Mouse (Mus musculus): ENCODE data around the gene Sorcs3.

DNA sequence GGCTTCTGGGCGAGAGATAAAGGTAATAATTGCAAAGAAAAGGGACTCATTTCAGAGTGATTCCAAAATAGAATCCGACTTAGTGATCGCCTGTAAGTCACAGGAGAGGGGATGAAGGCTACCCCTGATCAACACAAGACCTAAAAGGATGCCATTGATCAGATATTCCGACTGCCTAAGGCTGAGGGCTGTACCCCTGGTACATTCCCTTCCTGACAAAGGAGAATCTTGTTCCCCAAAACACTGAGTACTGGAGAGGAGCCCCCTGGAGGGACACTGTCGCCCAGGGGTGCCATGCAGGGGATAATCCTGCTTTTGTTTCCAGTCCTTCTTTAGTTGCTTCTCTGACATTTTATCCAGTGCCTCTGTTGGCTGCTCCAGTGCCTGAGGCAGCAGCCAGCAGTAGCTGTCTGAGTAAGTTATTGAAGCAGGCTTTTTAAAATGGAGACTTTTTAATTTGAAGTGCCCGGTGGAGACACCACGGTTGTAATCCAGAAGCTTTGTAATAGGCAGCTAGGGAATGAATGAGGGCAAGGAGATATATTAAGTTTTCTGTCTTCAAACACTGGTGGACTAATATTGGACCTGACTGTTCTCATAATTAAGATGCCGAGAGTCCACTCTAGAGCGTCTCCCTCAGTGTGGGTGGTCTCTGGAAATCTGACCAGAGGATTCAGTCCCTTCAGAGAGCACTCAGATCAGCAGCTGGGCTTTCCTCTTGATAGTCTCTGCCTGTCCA lies 342.5 kb downstream of the Sorcs3 start:
- TF ChIP-seq MYOG (IDR thresholded peaks at IDR 0.05; ENCODE audit: control insufficient read depth, extremely low read depth, insufficient read length) (no peak), CTCF (IDR thresholded peaks at IDR 0.05; ENCODE audit: control insufficient read depth, insufficient read depth, insufficient read length) (no peak), USF1 (IDR thresholded peaks at IDR 0.05; ENCODE audit: low read depth) (no peak)
